Mouse (Mus musculus) MN1 (cell line): ENCODE measurements at regions not wholly inside any gene's neighbourhood (a gene's known extent, or its start where the extent isn't known, plus 50 kb on each side); places are given as distances from the start of the nearest gene placed in this dataset.
"Not testable (repeated sequence)": the region's sequence is repeated elsewhere in the genome, so short reads cannot be mapped to it uniquely, and the experiment has no call there.

Experiments used
- DNase-seq: peaks from one replicate; pipeline ENCODE4 v3.0.0-alpha.2; 2016; ENCODE audit warnings: low spot score

- DNase-seq = peak; percentile 27
Measured at GRCm38 (mm10) chr8:37048912-37049692, 55.7 kb downstream of the AI429214 start.

- DNase-seq = no peak
Measured at GRCm38 (mm10) chr8:37049969-37050683, 56.7 kb downstream of the AI429214 start.

- DNase-seq = peak; percentile 49
Measured at GRCm38 (mm10) chr8:37050684-37051028, 57.3 kb downstream of the AI429214 start.

- DNase-seq = no peak
Measured at GRCm38 (mm10) chr8:37056376-37056775, 63.0 kb downstream of the AI429214 start.

GRCm38 (mm10) chr8:37058390-37058789 lies 65.0 kb downstream of the AI429214 start:
- no peak for DNase-seq

GRCm38 (mm10) chr8:37062012-37062944 lies 68.9 kb downstream of the AI429214 start:
- DNase-seq = peak; percentile 84

GRCm38 (mm10) chr8:37063764-37064331 lies 70.4 kb downstream of the AI429214 start:
- DNase-seq = peak; percentile 83

- DNase-seq = peak; percentile 66
Measured at GRCm38 (mm10) chr8:37072905-37073304, 79.5 kb downstream of the AI429214 start.

- DNase-seq = peak; percentile 36
Measured at GRCm38 (mm10) chr8:37099727-37100126, 106.3 kb downstream of the AI429214 start.

GRCm38 (mm10) chr8:37112386-37112785 lies 119.0 kb downstream of the AI429214 start:
- DNase-seq = not testable (repeated sequence)

- DNase-seq = no peak
Measured at GRCm38 (mm10) chr8:37125834-37126233, 132.4 kb downstream of the AI429214 start.

GRCm38 (mm10) chr8:37129670-37130069 lies 136.3 kb downstream of the AI429214 start:
- no peak for DNase-seq

GRCm38 (mm10) chr8:37131988-37132387 lies 138.6 kb downstream of the AI429214 start:
- DNase-seq = peak; percentile 49

- no peak for DNase-seq
Measured at GRCm38 (mm10) chr8:37134192-37134964, 141.0 kb downstream of the AI429214 start.

GRCm38 (mm10) chr8:37150286-37150685 lies 156.9 kb downstream of the AI429214 start:
- no peak for DNase-seq

GRCm38 (mm10) chr8:37154361-37154760 lies 161.0 kb downstream of the AI429214 start:
- no peak for DNase-seq

GRCm38 (mm10) chr8:37154946-37155345 lies 161.5 kb downstream of the AI429214 start:
- no peak for DNase-seq

- peak; percentile 37 for DNase-seq
Measured at GRCm38 (mm10) chr8:37159481-37159880, 166.1 kb downstream of the AI429214 start.

GRCm38 (mm10) chr8:37196859-37197258 lies 203.5 kb downstream of the AI429214 start:
- no peak for DNase-seq

- DNase-seq = no peak
Measured at GRCm38 (mm10) chr8:37215894-37216293, 222.5 kb downstream of the AI429214 start.

GRCm38 (mm10) chr8:37227091-37227490 lies 233.7 kb downstream of the AI429214 start:
- no peak for DNase-seq
